Mouse (Mus musculus) lung, postnatal 4 days (tissue): ENCODE measurements around the gene Glis2.

Experiments used
- DNase-seq, 2 experiments: peaks; one replicate each; pipeline ENCODE4 v3.0.0; 2021

The Glis2 gene

DNA sequence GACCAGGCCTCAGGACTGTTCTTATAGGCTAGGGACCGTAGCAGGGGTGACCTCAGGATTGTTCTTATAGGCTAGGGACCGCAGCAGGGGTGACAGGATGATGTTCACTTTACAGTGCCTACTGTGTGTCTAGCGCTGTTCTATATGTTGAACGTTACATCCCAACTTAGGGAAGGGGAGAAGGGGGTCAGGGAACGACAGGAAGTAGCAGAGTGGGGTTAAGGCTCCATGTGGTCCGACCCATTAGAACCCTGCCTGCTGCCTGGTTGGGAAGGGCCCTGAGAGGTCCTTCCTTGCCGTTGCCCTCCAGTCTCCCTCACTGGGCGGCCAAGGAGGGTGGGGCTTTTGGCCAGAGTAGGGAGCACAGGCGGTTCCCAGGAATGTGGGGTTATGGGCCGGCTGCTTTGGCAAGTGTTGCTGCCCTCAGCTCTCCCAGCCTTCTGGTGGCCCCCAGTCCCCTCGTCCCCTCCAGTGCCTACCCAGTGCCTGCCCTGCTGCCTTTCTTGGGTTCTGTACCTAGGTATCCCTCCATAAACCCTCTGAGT, 9.9 kb downstream of the Glis2 start:
- DNase-seq, result no peak

- DNase-seq, result no peak
Observed at GRCm38 (mm10) chr16:4605514-4606131, 11.1 kb downstream of the Glis2 start.

DNA sequence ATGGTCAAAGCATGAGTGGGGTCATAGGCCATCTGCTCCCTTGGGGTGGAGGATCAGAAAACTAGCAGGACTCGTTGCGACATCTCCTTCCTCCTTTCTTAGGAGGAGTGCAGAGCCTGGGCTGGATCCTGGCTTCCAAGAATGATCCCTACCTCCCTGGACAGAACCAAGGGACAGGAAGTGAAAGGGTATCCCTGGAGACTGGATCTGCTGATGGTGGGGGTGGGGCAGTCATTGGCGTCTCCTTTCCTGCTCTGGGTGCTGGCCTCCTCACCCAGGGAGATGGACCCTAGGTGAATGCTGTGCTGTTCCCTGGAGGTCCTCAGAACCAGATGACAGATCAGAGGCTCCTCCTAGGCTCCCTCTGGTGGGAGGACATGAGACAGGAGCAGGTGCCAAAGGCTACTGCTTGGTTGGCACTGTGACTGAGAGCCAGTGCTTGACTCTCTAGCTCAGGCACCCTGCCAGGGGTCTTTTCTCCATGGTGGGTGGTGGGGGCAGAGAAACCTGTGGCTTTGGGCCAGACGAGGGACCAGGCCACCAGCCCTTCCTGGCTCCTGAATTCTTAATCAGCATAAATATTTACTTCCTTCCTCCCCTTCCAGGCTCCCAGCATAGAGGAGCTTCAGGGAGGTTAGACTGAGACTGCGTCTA, 12.0 kb downstream of the Glis2 start:
- peak; percentile 85 to 90 for DNase-seq

DNA sequence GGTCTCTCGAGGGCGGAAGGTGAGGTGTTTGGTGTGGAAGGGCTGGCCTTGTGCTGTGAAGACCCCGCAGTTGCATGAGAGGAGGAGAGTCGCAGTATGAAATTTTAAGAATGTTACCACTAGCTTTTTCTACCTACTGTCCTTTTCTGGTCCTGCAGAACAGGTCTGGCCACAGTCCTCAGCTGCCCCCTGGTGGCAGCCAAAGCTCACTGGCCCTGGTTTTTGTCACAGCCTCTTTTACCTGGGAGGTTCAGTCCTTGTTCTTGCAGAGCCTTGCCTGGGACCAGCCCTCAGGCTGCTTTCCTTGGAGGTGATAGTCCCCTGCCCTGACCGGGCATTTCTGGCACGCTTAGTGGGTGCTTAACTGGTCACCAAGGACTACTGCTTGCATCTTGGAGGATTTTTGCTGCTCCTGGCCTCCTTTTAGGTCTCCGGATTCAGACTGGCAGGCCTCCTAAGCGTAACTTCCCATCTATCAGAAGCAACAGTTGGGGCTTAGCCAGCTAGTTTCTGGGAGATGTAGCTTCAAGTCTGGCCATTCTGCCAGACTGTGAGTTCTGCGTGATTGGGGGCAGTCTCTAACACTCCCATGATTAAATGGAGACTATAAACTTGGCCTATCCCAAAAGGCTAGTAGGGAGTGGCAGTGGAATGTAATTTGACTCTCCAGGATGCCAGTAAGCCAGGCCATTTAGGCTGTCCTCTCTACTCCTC, 13.5 kb downstream of the Glis2 start:
- DNase-seq, result peak; percentile 86 to 88

DNA sequence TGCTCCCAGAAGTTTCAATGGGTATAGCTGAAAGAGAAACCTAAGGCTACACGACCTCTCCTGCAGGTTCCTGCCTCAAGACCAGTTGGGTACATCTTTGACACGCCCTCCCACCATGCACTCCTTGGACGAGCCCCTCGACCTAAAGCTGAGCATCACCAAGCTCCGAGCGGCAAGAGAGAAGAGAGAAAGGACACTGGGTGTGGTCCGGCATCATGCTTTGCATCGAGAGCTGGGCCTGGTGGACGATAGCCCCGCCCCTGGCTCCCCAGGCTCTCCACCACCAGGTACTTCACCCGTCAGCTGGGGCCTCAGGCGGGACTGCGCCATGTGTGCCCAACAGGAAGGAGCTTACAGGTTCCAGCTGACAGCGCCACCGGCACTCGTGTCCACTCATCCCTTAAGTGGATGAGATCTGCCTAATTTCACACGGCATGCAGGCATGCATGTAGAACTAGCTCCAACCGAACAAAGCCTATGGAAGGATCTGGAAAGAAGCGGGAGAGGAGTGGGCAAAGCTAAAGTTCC, 14.1 kb downstream of the Glis2 start:
- peak in 1 of 2 experiments; percentile 67 for DNase-seq

DNA sequence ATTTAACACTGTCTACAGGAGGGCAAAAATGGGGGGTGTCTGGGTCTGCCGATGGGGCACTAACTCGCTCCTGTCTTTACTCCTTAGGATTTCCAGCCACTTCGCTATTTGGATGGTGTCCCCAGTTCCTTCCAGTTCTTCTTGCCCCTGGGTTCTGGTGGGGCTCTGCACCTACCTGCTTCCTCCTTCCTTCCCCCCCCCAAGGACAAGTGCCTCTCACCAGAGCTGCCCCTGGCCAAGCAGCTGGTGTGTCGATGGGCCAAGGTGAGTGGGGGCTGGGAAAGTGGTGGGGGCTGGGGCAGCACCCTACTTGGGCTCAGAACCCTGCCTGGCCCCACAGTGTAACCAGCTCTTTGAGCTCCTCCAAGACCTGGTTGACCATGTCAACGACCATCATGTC, 16.7 kb downstream of the Glis2 start:
- no peak for DNase-seq

GRCm38 (mm10) chr16:4611676-4612075, 17.2 kb downstream of the Glis2 start:
- DNase-seq, result no peak

DNA sequence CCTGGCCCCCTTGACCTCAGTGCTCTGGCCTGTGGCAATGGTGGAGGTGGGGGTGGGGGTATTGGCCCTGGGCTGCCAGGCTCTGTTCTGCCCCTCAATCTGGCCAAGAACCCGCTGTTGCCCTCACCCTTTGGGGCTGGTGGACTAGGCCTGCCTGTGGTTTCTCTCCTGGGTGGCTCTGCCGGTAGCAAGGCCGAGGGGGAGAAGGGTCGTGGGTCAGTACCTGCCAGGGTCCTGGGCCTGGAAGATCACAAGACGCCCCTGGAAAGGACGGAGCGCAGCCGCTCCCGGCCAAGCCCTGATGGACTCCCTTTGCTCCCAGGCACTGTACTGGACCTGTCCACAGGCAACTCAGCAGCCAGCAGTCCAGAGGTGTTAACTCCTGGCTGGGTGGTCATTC, 19.2 kb downstream of the Glis2 start:
- no peak for DNase-seq

DNA sequence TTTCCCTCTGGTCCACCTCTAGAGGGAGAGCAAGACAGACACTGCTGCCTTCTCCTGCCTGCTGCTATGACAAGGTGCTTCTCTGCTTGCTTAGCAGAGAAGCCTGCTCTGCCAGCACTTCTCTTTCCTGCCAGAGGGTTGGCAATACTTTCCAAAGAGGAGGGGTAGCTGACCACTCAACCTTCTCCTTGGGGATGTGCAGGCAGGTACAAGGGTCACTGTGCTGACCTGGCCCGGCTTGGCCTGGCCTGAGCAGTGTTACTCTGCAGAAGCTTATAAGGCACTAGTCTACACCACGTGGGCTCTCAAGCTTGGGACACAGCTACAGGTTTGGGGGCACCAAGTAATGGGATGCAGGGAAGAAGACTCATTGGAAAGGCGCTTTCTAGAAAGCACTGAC, 20.1 kb downstream of the Glis2 start:
- no peak for DNase-seq

DNA sequence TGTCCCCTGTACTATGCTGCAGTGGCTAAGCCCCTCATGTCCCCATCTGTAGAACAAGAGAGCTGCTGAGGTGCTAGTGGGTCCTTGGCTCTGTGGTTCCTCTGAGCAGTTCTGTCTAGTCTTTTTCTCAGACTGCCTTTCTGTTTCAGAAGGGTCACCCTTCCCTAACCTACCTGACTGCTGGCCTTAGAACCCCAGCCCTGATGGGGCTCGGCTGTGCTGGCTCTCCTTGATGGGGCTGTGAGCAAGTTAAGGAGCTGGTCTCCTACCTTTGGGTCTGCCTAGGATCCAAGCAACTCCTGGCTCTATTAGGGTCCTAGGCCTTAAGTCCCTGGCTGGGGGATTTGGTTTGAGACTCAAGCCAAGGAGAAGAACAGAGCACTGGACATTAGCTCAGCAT, 20.8 kb downstream of the Glis2 start:
- DNase-seq, result no peak

DNA sequence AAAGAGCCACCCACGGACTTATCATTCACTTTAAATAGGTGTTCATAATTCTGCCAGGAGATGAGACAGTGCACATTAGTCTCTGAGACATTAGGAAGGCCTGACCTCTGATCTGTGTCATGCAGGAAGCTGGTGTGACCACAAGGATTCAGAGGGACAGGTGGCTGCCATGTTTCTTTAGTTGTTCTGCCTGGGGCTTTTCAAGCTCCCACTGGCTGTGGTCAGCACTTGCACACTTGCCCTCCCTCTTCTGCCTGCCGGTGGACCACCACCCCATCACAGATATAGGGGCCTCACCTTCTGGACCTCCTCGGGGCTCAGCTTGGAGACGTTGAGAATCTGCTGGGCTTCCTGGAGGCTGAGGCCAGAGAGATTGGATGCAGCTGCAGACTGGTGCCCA, 22.3 kb downstream of the Glis2 start:
- no peak for DNase-seq

DNA sequence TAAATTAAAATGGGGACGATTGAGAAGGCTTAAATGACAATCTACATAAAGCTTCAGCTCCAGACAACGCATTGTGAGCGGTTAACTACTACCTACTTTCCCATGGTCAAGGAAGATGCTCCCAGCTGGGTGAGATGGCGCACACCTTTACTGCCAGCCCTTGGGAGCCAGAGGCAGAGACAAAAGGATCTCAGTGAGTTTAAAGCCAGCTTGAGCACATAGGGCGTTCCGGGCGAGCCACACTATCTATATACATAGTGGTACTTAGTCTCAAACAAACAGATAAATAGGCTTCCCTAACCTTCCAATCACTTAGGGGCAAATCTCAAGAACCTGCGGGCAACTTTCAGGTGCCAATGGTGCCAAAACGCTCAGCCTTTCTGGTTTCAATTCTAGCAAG, 29.6 kb downstream of the Glis2 start:
- DNase-seq, result no peak

- DNase-seq, result peak; percentile 94 to 95
Observed at GRCm38 (mm10) chr16:4624481-4625110, 30.1 kb downstream of the Glis2 start, which contains the start of gene Pam16. Pam16 (minus strand) TSS chr16:4624988.

GRCm38 (mm10) chr16:4627105-4627504, 32.6 kb downstream of the Glis2 start:
- no peak for DNase-seq

DNA sequence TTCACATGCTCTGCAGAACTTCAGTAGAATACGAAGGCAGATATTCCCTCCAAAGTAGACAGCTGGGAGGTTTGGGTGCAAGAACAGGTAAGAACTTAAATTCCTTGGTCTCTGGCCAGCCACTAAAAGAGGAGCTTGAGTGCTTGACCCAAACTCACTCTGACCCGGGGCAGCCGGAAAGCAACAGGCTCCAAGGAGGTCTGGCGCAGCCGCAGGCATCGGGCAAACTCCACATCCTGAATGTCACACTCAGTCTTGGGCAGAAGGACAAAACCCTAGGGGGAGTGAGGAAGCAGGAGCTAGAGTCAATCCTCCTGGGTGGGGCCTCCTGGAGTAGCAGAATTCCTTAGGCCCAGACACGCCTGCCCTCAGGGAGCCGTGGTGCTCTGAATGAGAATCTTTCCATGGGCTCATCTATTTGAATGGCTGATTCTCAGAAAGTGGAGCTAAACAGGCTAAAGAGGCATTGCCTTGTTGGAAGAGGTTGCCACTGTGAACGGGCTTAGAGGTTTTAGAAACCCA, 34.4 kb downstream of the Glis2 start:
- no peak for DNase-seq

DNA sequence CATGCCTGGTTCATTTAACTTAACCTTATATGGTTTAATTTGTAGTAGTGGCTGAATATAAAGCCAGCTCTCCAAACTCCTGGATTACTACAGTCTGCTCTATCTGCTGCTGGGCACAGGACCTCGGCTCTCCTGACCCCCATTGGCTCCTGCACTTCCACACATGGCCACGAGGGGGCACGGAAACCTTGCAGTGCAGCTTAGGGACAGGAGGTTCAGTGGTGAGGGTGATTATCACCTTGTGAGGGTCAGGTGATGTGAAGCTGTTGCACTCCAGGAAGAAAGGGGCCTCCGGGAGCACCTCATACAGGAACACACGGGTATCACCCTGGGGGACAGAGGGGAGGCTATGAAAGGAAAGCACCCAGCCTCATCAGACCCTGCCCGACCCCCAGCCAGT, 35.4 kb downstream of the Glis2 start:
- peak; percentile 77 to 87 for DNase-seq

DNA sequence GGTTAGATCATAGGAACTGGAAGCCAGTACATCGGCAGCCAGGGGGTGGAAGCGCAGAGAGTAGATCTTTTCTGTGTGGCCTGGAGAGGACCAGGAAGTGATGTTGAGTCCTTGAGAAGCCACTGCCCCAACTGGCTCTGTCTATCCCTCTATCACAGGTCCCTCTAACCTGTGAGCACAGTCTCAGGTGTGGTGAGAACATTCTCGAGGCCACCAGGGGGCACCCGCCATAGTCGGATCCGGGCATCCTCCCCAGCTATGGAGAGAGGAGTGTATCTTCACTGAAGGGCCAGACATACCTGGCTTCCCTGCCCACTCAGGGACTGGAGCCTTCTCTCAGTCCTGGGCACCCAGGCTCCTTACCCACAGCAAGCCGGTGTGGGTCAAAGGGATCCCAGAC, 37.5 kb downstream of the Glis2 start:
- DNase-seq, result peak in 1 of 2 experiments; percentile 58

DNA sequence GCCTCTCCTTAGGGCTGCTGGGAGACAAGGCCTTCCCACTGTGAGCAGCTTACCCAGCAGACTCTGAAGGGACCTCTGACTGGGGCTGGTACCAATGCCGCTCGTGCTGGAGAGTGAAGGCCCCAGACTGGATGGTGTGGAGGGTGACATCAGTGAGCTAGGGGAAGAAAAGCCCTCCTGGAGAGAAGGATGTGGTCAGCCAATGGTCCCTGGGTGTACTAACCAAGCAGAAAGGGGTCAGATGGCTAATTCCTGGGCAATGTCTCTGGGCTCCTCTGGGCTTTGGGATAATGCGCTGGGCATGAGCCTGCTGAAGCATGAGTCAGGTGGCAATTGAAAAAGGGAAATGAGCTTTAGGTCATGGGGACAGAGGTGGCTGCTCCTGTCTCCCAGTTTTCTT, 39.1 kb downstream of the Glis2 start:
- DNase-seq, result no peak

GRCm38 (mm10) chr16:4634681-4635080, 40.2 kb downstream of the Glis2 start:
- DNase-seq, result peak in 1 of 2 experiments; percentile 17

DNA sequence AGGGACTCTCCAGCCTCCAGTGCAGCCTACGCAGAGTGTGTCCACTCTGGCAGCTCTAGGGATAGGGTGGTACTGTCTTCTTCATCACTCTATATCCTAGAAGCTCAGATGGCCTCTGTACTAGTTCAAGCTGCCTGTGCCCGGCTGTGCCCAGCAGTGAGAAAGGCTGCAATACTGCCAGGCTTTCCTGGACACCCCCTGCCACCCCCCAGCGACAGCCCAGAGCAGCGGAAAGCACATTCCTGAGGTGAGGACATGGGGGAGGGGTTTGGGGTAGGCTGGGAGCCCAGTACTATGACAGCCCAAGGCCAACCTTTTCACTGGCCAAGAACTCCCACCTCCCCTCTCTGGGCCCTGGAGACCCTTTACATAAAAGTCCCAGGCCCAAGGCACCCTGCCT, 41.2 kb downstream of the Glis2 start:
- DNase-seq, result no peak

GRCm38 (mm10) chr16:4638891-4639390, 44.4 kb downstream of the Glis2 start:
- no peak for DNase-seq

GRCm38 (mm10) chr16:4639831-4640237, 45.3 kb downstream of the Glis2 start, which contains the start of the genes Vasn and Dnaja3:
Vasn (plus strand) TSS chr16:4639941.
Dnaja3 (plus strand) TSS chr16:4639989.
- DNase-seq, result peak; percentile 93 to 94
